Mouse (Mus musculus) layer of hippocampus, postnatal 36 days (tissue): ENCODE results near the gene 9030612E09Rik. TPM values are rescaled to one million over a fixed set of nuclear protein-coding genes. Genes with fewer than 3 reads are reported as not detected.

Source experiments
- DNase-seq, 2 experiments: peaks; one replicate each; pipeline ENCODE4 v3.0.0; 2022
- total RNA-seq, 2 experiments: library from RNA; stranded (reverse); gene quantifications; 2 replicates each; pipeline ENCODE4 v1.2.3; 2021

Gene 9030612E09Rik
- total RNA-seq, 2 experiments from 2014 or later, result 1.8 to 1.9 TPM

GRCm38 (mm10) chr10:43211866-43212265 lies 37.4 kb downstream of the 9030612E09Rik start:
- no peak for DNase-seq

GRCm38 (mm10) chr10:43217361-43217900 lies 42.9 kb downstream of the 9030612E09Rik start:
- DNase-seq, result no peak

GRCm38 (mm10) chr10:43220479-43220878 lies 46.0 kb downstream of the 9030612E09Rik start:
- no peak for DNase-seq

- peak; percentile 91 to 92 for DNase-seq
These were observed 46.6 kb downstream of the 9030612E09Rik start, which contains the start of gene Pdss2 for GRCm38 (mm10) chr10:43220910-43221625. TSS of gene Pdss2 (plus strand) at chr10:43221486.

GRCm38 (mm10) chr10:43221659-43222058 lies 47.2 kb downstream of the 9030612E09Rik start:
- no peak for DNase-seq

GRCm38 (mm10) chr10:43223391-43223790 lies 48.9 kb downstream of the 9030612E09Rik start:
- no peak for DNase-seq

Other genes with a start within 250 kb of the 9030612E09Rik start
- 10 to 100 TPM; 83.0 to 84.4 TPM for gene Sobp, start 174 bp upstream of the 9030612E09Rik start, total RNA-seq
- 10 to 100 TPM; 14.0 to 19.2 TPM for gene Pdss2, start 46.8 kb downstream of the 9030612E09Rik start, total RNA-seq